Mouse (Mus musculus) heart, adult 2 months (tissue): ENCODE measurements at regions not wholly inside any gene's neighbourhood (a gene's known extent, or its start where the extent isn't known, plus 50 kb on each side); places are given as distances from the start of the nearest gene placed in this dataset.

ENCODE experiments used
- CTCF ChIP-seq: fragments of 200-600 bp; IDR thresholded peaks from 2 replicates; pipeline ENCODE4 v1.8.1; 2022; ENCODE audit warnings: antibody characterized with exemption, mild to moderate bottlenecking, moderate library complexity
- EP300 ChIP-seq: fragments of 200-500 bp; IDR thresholded peaks from 2 replicates; pipeline ENCODE4 v1.6.1; 2011; ENCODE audit warnings: low read depth, low read length, control low read depth; ENCODE audit not compliant: insufficient read depth
- POLR2A ChIP-seq: fragments of 200-500 bp; IDR thresholded peaks from 2 replicates; pipeline ENCODE4 v1.6.1; 2011; ENCODE audit warnings: mild to moderate bottlenecking, low read depth, low read length, control low read depth; ENCODE audit not compliant: insufficient read depth

GRCm38 (mm10) chr1:117457736-117458135 lies 239.2 kb upstream of the Gm28363 start:
- TF ChIP-seq CTCF, result no peak
- no peak for TF ChIP-seq POLR2A
- TF ChIP-seq EP300, result no peak
